Mouse (Mus musculus): Measurements from ENCODE around the gene Mpz.

DNA sequence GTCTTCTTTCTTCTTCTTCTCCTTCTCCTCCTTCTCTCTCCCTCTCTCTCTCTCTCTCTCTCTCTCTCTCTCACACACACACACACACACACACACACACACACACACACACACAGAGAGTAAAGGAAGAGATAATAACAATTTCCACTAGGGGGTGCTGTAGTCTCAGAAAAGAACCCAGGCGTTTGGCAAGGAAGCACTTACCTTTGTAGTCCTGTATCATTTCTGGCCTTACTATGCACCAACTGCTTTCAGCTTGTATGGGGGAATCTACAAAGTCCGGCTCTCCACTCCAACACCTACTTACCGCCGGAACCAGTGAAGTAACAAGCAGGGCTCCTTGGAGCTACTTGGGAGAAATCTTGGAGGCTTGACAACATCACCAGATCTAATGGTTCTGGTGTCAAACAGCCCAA lies 32.2 kb upstream of the Mpz start:
- no peak for TF ChIP-seq CTCF (IDR thresholded peaks at IDR 0.05; ENCODE audit: control insufficient read depth, insufficient read depth, insufficient read length)
- no peak for TF ChIP-seq MAX (IDR thresholded peaks at IDR 0.05)

Data from C2C12 (cell line).